Mouse (Mus musculus): ENCODE measurements around the gene Mpp6.

The Mpp6 gene

GRCm38 (mm10) chr6:50109757-50110378 lies at the start of gene Mpp6:
Gene Mpp6 (plus strand): TSS chr6:50110241.
- DNase-seq (ENCODE audit: low spot score in 2 of 2), result peak; percentile 82 to 85

- DNase-seq (ENCODE audit: low spot score in 2 of 2), result no peak
Observed at GRCm38 (mm10) chr6:50066172-50066571, 43.9 kb upstream of the Mpp6 start.

GRCm38 (mm10) chr6:50068490-50068889 lies 41.6 kb upstream of the Mpp6 start:
- no peak for DNase-seq (ENCODE audit: low spot score in 2 of 2)

- DNase-seq (ENCODE audit: low spot score in 2 of 2), result no peak
Observed at GRCm38 (mm10) chr6:50075248-50075647, 34.8 kb upstream of the Mpp6 start.

- DNase-seq (ENCODE audit: low spot score in 2 of 2), result no peak
Observed at GRCm38 (mm10) chr6:50076473-50076872, 33.6 kb upstream of the Mpp6 start.

GRCm38 (mm10) chr6:50080431-50080830 lies 29.6 kb upstream of the Mpp6 start:
- no peak for DNase-seq (ENCODE audit: low spot score in 2 of 2)

- no peak for DNase-seq (ENCODE audit: low spot score in 2 of 2)
Observed at GRCm38 (mm10) chr6:50085206-50085605, 24.8 kb upstream of the Mpp6 start.

GRCm38 (mm10) chr6:50089333-50089732 lies 20.7 kb upstream of the Mpp6 start:
- DNase-seq (ENCODE audit: low spot score in 2 of 2), result no peak

GRCm38 (mm10) chr6:50090221-50090620 lies 19.8 kb upstream of the Mpp6 start:
- no peak for DNase-seq (ENCODE audit: low spot score in 2 of 2)

- no peak for DNase-seq (ENCODE audit: low spot score in 2 of 2)
Observed at GRCm38 (mm10) chr6:50091462-50092154, 18.4 kb upstream of the Mpp6 start.

- DNase-seq (ENCODE audit: low spot score in 2 of 2), result no peak
Observed at GRCm38 (mm10) chr6:50109201-50109756, 762 bp upstream of the Mpp6 start.

GRCm38 (mm10) chr6:50110379-50110941 lies 419 bp downstream of the Mpp6 start:
- DNase-seq (ENCODE audit: low spot score in 2 of 2), result peak; percentile 45 to 53

- DNase-seq (ENCODE audit: low spot score in 2 of 2), result no peak
Observed at GRCm38 (mm10) chr6:50111111-50111655, 1.1 kb downstream of the Mpp6 start.

GRCm38 (mm10) chr6:50112775-50113174 lies 2.7 kb downstream of the Mpp6 start:
- peak; percentile 96 to 98 for DNase-seq (ENCODE audit: low spot score in 2 of 2)

- no peak for DNase-seq (ENCODE audit: low spot score in 2 of 2)
Observed at GRCm38 (mm10) chr6:50114280-50114679, 4.2 kb downstream of the Mpp6 start.

- DNase-seq (ENCODE audit: low spot score in 2 of 2), result no peak
Observed at GRCm38 (mm10) chr6:50120931-50121330, 10.9 kb downstream of the Mpp6 start.

GRCm38 (mm10) chr6:50122835-50123234 lies 12.8 kb downstream of the Mpp6 start:
- no peak for DNase-seq (ENCODE audit: low spot score in 2 of 2)

GRCm38 (mm10) chr6:50124197-50124596 lies 14.2 kb downstream of the Mpp6 start:
- no peak for DNase-seq (ENCODE audit: low spot score in 2 of 2)

- DNase-seq (ENCODE audit: low spot score in 2 of 2), result no peak
Observed at GRCm38 (mm10) chr6:50126331-50126730, 16.3 kb downstream of the Mpp6 start.

- DNase-seq (ENCODE audit: low spot score in 2 of 2), result no peak
Observed at GRCm38 (mm10) chr6:50127536-50127935, 17.5 kb downstream of the Mpp6 start.

- DNase-seq (ENCODE audit: low spot score in 2 of 2), result no peak
Observed at GRCm38 (mm10) chr6:50137651-50138050, 27.6 kb downstream of the Mpp6 start.

- no peak for DNase-seq (ENCODE audit: low spot score in 2 of 2)
Observed at GRCm38 (mm10) chr6:50139526-50139925, 29.5 kb downstream of the Mpp6 start.

GRCm38 (mm10) chr6:50146158-50146557 lies 36.1 kb downstream of the Mpp6 start:
- DNase-seq (ENCODE audit: low spot score in 2 of 2), result no peak
